Mouse (Mus musculus) thymus, postnatal 4 days (tissue): ENCODE data around the gene Nrxn3.

Source experiments
- DNase-seq: peaks from one replicate; pipeline ENCODE4 v3.0.0; 2021

Gene Nrxn3

GRCm38 (mm10) chr12:89364850-89365249 is 642.2 kb downstream of the Nrxn3 start:
- no peak for DNase-seq

GRCm38 (mm10) chr12:89369939-89370338 is 647.3 kb downstream of the Nrxn3 start:
- DNase-seq, result no peak

DNA sequence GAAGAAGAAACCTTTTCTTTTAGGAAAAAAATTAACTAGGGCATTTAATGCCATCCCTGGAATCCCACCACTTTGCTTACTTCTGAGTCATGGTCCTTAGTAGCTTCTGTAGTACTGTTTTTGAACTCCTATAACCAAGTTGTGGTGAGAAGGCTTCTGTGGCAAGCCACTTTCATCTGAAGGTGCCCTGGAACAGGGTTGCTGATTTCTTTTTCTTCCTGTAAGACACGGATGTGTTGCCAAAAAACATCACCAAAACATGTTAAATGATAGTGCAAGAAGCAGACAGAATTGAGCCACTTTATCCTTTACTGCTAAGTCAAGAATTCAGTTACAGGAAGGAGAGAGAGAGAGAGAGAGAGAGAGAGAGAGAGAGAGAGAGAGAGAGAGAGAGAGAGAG is 653.9 kb downstream of the Nrxn3 start:
- no peak for DNase-seq

DNA sequence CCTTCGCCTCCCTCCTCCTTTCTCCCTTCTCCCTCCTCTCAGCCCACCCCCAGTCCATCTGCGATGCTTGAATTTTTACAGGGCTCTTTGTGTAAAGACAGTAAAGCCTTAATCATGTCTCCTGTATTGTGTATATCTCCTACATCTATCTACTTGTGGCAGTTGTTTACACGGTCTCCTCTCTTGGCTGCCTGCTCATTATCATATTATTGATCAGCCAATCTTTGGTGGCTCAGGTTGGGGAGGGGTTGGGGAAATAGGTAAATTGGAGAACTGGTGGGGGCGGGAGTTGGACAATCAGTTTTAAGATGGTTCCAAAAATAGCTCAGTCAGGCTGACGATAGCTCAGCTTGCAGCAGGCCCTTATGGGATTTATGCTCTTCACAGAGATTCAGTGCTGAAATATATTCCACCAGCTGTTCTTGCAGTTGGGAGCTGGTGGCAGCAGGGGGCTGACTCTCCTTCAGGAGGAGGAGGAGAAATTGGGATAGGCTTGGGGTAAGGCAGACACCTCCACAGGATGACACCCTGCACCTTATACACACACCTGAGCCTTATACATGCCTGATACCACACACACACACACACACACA is 654.5 kb downstream of the Nrxn3 start:
- DNase-seq, result no peak

DNA sequence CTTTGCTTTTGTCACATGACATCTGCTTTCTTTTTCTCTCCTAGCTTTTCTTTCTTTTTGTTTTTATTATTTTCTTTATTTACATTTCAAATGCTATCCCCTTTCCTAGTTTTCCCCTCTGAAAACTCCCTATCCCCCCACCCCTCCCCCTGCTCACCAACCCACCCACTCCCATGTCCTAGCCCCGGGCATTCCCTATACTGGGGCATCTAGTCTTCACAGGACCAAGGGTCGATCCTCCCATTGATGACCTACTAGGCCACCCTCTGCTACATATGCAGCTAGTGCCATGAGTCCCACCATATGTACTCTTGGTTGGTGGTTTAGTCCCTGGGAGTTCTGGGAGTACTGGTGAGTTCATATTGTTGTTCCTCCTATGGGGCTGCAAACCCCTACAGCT is 655.0 kb downstream of the Nrxn3 start:
- no peak for DNase-seq

- DNase-seq, result no peak
Measured at GRCm38 (mm10) chr12:89383254-89383653, 660.6 kb downstream of the Nrxn3 start.

DNA sequence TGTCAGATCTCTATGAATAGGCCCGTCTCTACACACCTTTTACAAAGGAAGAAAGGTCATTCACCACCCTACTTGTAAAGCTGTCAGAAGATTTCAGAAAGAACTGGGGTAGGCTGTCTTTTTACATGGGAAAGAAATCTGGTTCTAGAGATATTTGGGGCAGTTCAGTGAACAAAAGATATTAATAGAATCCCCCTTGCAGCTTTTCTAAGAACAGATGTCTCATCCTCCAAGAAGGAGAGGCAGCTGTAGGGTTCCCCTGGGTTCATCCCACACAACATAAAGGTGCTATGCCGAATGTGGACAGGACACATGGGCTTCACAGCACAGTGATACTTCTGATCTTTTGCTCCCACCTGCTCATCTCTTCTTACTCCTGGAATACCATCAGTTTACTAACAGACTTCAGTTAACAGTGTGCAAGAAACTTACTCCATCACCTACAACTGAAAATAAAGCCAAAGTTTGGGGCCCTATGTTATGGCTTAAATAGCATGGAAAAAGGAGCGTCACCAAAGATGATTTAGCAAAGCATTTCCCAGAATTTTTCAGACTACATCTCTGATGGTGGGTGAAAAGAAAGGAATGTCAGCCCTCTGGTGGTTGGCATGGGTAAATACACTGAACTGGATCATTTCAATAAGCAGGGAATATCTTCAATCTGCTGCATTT is 672.6 kb downstream of the Nrxn3 start:
- no peak for DNase-seq

- no peak for DNase-seq
Measured at GRCm38 (mm10) chr12:89436519-89436918, 713.8 kb downstream of the Nrxn3 start.

GRCm38 (mm10) chr12:89442323-89443038 is 719.8 kb downstream of the Nrxn3 start:
- no peak for DNase-seq

GRCm38 (mm10) chr12:89450667-89451298 is 728.1 kb downstream of the Nrxn3 start:
- peak; percentile 19 for DNase-seq

DNA sequence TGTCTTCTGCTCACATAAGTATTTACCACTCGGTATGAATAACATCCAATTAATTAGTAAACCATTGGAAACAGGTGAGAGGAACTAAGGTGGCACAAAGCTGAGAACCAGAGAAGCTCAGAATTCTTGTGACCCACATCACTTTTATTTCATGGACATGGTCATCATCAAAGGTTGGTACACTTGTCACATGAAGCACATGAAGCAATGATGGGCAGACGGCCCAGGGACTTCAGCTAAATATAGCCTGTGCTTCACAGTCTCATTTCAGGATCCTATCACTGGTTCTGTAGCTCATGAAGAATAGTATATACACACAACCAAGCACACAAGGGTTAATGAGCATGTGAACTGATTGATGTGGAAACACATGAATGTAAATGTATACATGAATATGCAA is 747.5 kb downstream of the Nrxn3 start:
- no peak for DNase-seq

- no peak for DNase-seq
Measured at GRCm38 (mm10) chr12:89471289-89471688, 748.6 kb downstream of the Nrxn3 start.

GRCm38 (mm10) chr12:89471874-89472273 is 749.2 kb downstream of the Nrxn3 start:
- DNase-seq, result peak; percentile 10

GRCm38 (mm10) chr12:89479096-89479495 is 756.4 kb downstream of the Nrxn3 start:
- DNase-seq, result peak; percentile 13

DNA sequence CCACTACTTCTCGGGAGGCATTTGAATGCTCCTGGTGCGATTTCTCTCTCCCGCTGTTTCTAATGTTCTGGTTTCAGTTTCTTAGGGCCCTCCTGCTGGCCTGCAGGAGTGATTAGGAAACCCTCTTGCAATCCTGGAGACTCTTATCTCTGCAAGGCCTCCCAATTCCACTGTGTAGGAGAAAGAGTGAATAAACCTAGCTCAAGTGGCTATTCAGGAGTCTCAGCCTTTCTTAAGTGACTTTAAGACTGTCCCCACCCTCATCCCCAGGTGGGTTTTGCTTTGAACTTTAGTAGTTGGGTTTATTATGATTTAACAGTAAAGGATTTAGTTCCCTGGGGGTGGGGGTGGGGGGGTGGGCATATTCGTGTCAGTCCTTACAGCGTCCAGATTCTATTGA is 759.5 kb downstream of the Nrxn3 start:
- no peak for DNase-seq

DNA sequence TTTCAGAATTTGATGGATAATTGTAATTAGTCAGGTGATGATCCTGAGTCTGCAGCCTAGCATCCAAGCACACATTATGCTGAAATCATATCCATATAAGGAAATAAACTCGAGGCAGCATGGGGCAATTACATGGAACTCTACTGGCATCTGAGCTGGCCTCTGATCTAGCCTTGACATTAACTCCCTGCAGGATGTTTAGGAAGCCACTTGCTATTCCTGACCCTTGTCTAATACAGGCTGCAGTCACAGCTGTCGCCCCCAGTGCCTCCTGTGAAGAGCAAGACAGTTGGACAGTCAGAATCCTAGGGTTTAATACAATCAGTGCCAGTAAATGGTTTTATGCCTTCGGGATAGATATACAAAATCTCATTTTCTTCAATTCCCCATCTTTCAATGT is 781.4 kb downstream of the Nrxn3 start:
- DNase-seq, result no peak

DNA sequence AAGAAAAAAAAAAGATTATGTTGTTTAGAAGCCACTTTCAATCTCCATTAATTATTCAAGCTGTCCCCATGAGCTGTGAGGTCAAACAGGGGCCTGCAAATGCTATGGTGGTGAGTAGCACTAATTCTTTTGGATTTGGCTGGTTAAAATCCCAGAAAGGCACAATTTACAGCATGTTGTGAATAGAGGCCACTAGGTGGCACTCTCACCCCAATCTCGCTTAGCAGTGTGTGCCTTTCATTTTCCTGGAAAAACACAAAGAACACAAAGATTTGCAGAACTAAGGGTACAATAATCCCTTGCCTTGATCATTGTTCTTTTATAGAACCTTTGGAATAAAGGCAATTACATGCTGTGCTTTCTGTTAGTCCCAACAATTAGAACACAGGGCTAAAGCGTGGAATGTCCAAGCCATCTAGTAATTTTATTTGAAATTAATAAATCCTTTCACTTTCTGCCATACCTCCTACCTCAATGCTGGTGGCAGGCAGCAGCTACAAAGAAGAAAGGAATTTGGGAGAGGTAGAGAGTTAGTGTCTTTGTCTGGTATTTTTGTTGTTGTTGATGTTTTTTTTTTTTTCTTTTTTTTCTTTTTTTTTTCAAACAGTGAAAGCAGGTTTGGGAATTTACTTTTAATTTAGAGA is 782.6 kb downstream of the Nrxn3 start:
- peak; percentile 55 for DNase-seq

DNA sequence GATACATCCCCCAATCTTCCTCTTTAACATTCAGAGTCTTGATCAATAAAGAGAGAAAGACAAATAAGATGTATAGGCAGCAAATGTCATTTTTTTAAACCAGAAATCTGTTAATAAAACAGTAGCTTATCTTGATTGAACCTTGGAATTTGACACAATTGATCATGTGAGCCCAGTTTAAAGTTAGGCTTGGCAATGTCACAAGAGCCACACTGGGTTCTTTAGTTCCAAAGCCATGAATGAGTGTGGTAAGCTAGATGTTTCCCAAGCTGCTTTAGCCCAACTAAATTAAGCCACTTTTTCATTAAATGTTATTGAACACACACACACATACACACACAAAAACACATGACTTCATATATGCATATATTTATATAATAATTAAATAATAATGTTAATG is 786.3 kb downstream of the Nrxn3 start:
- no peak for DNase-seq

- DNase-seq, result peak; percentile 35
Measured at GRCm38 (mm10) chr12:89513759-89514158, 791.1 kb downstream of the Nrxn3 start.

- no peak for DNase-seq
Measured at GRCm38 (mm10) chr12:89516046-89516445, 793.4 kb downstream of the Nrxn3 start.

- no peak for DNase-seq
Measured at GRCm38 (mm10) chr12:89530679-89531350, 808.1 kb downstream of the Nrxn3 start.

DNA sequence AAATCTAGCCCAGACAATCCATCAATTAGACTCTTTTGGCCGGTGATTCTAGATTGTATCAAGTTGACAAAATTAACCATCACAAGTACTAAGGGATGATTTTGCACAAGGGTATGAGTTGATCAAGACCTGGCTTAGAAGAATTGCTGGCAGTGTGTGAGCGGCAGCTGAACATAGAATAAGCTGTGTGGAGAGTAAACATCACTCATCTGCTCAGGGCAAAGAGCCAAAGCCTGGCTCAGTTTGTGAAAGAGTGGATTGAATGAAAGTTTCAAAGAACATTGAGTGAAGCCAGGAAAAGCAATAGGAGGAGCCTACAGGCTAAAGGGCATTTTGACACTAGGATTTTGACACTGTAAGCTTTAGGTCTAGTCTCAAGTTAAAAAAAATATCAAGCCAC is 828.6 kb downstream of the Nrxn3 start:
- DNase-seq, result no peak
